Mouse (Mus musculus) testis, adult 2 months (tissue): ENCODE data around the gene Gzmm.

Source experiments
- CTCF ChIP-seq: fragments of 200-500 bp; IDR thresholded peaks from 2 replicates; pipeline ENCODE4 v1.5.1; 2012; ENCODE audit warnings: low read depth, mild to moderate bottlenecking, inconsistent platforms, low read length, moderate library complexity; ENCODE audit not compliant: control insufficient read depth, insufficient read depth, insufficient replicate concordance
- POLR2A ChIP-seq: fragments of 200-500 bp; IDR thresholded peaks from 2 replicates; pipeline ENCODE4 v1.6.1; 2012; ENCODE audit warnings: low read depth, mild to moderate bottlenecking, inconsistent platforms, low read length, moderate library complexity; ENCODE audit not compliant: control insufficient read depth

DNA sequence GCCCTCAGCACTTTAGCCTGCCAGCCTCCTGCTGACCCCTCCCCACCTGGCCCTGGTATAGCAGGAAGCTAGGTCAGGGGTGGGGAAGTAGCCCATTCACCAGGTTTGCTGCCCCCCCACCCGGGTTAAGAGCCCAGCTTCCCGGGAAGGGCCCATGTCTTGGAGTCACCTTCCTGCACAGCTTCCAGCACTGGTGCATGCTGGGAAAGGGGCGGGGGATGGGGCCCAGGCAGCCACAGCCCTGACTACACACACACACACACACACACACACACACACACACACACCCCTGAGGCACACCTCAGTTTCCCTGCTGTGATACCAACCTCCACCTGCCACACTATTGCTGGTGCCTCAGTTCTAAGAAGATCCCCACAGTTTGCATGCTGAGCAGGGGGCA, 27.0 kb upstream of the Gzmm start:
- TF ChIP-seq POLR2A (no peak), CTCF (no peak)
